Mouse (Mus musculus) midbrain, postnatal 0 days (tissue): ENCODE data around the gene Slc24a3. TPM values are rescaled to one million over a fixed set of nuclear protein-coding genes. Genes with fewer than 3 reads are reported as not detected.

Experiments used
- ATAC-seq: fragments of 200-750 bp; cut with Nextera tagmentation; 2 replicates; pipeline ENCODE4 v1.8.0; 2017; ENCODE audit warnings: moderate number of reproducible peaks, mild to moderate bottlenecking, moderate TSS enrichment, moderate library complexity; ENCODE audit not compliant: low FRiP score
- DNase-seq: peaks from one replicate; pipeline ENCODE4 v3.0.0-alpha.2; 2015; ENCODE audit warnings: low spot score
- H3K27ac ChIP-seq: fragments of 300-500 bp; sonication (generic); 2 replicates; pipeline ENCODE4 v1.5.1; 2014; ENCODE audit warnings: low read depth, mild to moderate bottlenecking, low read length, mixed read lengths
- H3K27me3 ChIP-seq: fragments of 300-500 bp; sonication (generic); 2 replicates; pipeline ENCODE4 v1.6.1; 2014; ENCODE audit warnings: low read length, control low read depth, mixed read lengths; ENCODE audit not compliant: insufficient read depth
- H3K36me3 ChIP-seq: fragments of 300-500 bp; sonication (generic); 2 replicates; pipeline ENCODE4 v1.6.1; 2014; ENCODE audit warnings: low read length, control low read depth, mixed read lengths; ENCODE audit not compliant: insufficient read depth
- H3K4me1 ChIP-seq: fragments of 300-500 bp; sonication (generic); 2 replicates; pipeline ENCODE4 v1.6.1; 2014; ENCODE audit warnings: mild to moderate bottlenecking, control low read depth, antibody characterized with exemption, low read length, mixed read lengths; ENCODE audit not compliant: insufficient read depth
- H3K4me2 ChIP-seq: fragments of 300-500 bp; sonication (generic); 2 replicates; pipeline ENCODE4 v1.6.1; 2014; ENCODE audit warnings: low read depth, mild to moderate bottlenecking, low read length, mixed read lengths; ENCODE audit not compliant: poor library complexity, severe bottlenecking
- H3K4me3 ChIP-seq: fragments of 300-500 bp; sonication (generic); 2 replicates; pipeline ENCODE4 v1.5.1; 2014; ENCODE audit warnings: low read depth, mild to moderate bottlenecking, low read length, moderate library complexity
- H3K9ac ChIP-seq: fragments of 300-500 bp; sonication (generic); replicated peaks from 2 replicates; pipeline ENCODE4 v1.6.1; 2014; ENCODE audit warnings: mild to moderate bottlenecking, low read length, moderate library complexity, mixed read lengths; ENCODE audit not compliant: poor library complexity, severe bottlenecking
- H3K9me3 ChIP-seq: fragments of 300-500 bp; sonication (generic); 2 replicates; pipeline ENCODE4 v1.6.1; 2016; ENCODE audit warnings: low read length, control low read depth
- CTCF ChIP-seq: IDR thresholded peaks from 2 replicates; pipeline ENCODE4 v1.5.1; 2016; ENCODE audit warnings: antibody characterized with exemption, mild to moderate bottlenecking
- WGBS: fragments of 180-500 bp; shearing (Covaris S2); extraction: QIAGEN DNeasy Blood & Tissue Kit; methylation state at CpG from one replicate; pipeline ENCODE4 v1.1.7; 2014; 5-methylcytosine and 5-hydroxymethylcytosine counted together
- polyA plus RNA-seq: library from polyadenylated mRNA; unstranded; fragments of >200 nt; fragmentation: Nextera tagmentation; extraction: Ambion mirVana; gene quantifications from 2 replicates; pipeline ENCODE4 v1.2.1, GENCODE M21; 2015
- total RNA-seq: library from RNA; depleted of rRNA; stranded (reverse); fragments of >200 nt; gene quantifications from 2 replicates; pipeline ENCODE4 v1.2.3, GENCODE M21; 2014

Gene Slc24a3
- total and polyA plus RNA-seq, 2 experiments from 2014 or later, result 34.5 to 65.7 TPM

GRCm38 (mm10) chr2:145656121-145656520, 488.6 kb downstream of the Slc24a3 start:
- no peak for DNase-seq
- Histone ChIP-seq H3K4me1 (no peaks in the 10 kb centered on the region), H3K36me3 (no peaks in the 10 kb centered on the region), H3K27ac (no peak overlapping the region), H3K9me3 (no peaks in the 10 kb centered on the region), H3K9ac (no peak overlapping the region), H3K4me3 (no peak overlapping the region), H3K27me3 (no peaks in the 10 kb centered on the region), H3K4me2 (no peak overlapping the region)
- TF ChIP-seq CTCF, result no peak
- WGBS, result 32% methylated on average over 3 of the region's 3 CpGs
- no peak for ATAC-seq

- Histone ChIP-seq H3K27me3 (no peaks in the 10 kb centered on the region), H3K9me3 (no peaks in the 10 kb centered on the region), H3K4me1 (no peaks in the 10 kb centered on the region), H3K4me2 (no peak overlapping the region), H3K36me3 (no peaks in the 10 kb centered on the region), H3K9ac (no peak overlapping the region), H3K27ac (no peak overlapping the region), H3K4me3 (no peak overlapping the region)
- WGBS, result 59% methylated on average over 1 of the region's 1 CpGs
- ATAC-seq (no peak), DNase-seq (no peak)
- TF ChIP-seq CTCF, result no peak
Observed at GRCm38 (mm10) chr2:145656716-145657115, 489.2 kb downstream of the Slc24a3 start.

- Histone ChIP-seq H3K4me1 (no peaks in the 10 kb centered on the region), H3K27me3 (no peaks in the 10 kb centered on the region), H3K4me2 (no peak overlapping the region), H3K27ac (no peak overlapping the region), H3K9me3 (no peaks in the 10 kb centered on the region), H3K4me3 (no peak overlapping the region), H3K36me3 (no peaks in the 10 kb centered on the region), H3K9ac (no peak overlapping the region)
- no peak for DNase-seq
- TF ChIP-seq CTCF, result no peak
- 83% methylated on average over 6 of the region's 7 CpGs for WGBS
- ATAC-seq, result no peak
Observed at GRCm38 (mm10) chr2:145661242-145661641, 493.7 kb downstream of the Slc24a3 start.

GRCm38 (mm10) chr2:145663899-145664298, 496.3 kb downstream of the Slc24a3 start:
- no peak for ATAC-seq
- Histone ChIP-seq H3K4me3 (no peak overlapping the region), H3K4me2 (no peak overlapping the region)

DNA sequence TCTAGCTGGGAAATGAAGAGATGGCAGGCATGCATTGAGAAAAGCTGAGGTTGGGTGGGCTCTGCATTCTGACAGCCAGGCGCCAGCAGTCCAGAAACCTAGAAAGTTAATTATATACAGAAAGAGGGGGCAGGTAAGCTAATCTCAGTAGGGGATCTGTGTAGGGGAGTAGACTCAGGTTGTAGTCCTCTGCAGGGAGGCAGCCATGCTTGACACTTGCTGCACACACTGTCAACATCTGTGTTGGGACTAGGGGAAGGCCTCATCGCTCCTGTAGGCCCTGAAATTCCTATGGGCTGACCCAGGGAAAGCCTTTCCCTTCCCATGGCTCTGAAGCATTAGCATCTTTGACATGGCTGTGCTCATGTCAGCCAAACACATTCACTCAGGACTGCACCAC, 496.8 kb downstream of the Slc24a3 start:
- Histone ChIP-seq H3K36me3 (no peaks in the 10 kb centered on the region), H3K4me1 (no peaks in the 10 kb centered on the region), H3K27me3 (no peaks in the 10 kb centered on the region), H3K9me3 (no peaks in the 10 kb centered on the region), H3K4me3 (no peak overlapping the region), H3K4me2 (no peak overlapping the region), H3K27ac (no peak overlapping the region), H3K9ac (no peak overlapping the region)
- no peak for TF ChIP-seq CTCF
- 75% methylated on average over 2 of the region's 2 CpGs for WGBS
- no peak for ATAC-seq
- DNase-seq, result no peak

More at GRCm38 (mm10) chr2:145663899-145664298, 496.3 kb downstream of the Slc24a3 start:
- Histone ChIP-seq H3K27ac (no peak overlapping the region), H3K4me1 (no peaks in the 10 kb centered on the region), H3K36me3 (no peaks in the 10 kb centered on the region), H3K9me3 (no peaks in the 10 kb centered on the region), H3K27me3 (no peaks in the 10 kb centered on the region), H3K9ac (no peak overlapping the region)
- no peak for TF ChIP-seq CTCF
- 82% methylated on average over 7 of the region's 7 CpGs for WGBS
- no peak for DNase-seq

GRCm38 (mm10) chr2:145668135-145668534, 500.6 kb downstream of the Slc24a3 start:
- no peak overlapping the region for H3K4me3 ChIP-seq
- WGBS, result 88% methylated on average over 4 of the region's 4 CpGs
- no peak for TF ChIP-seq CTCF

More at GRCm38 (mm10) chr2:145668135-145668534, 500.6 kb downstream of the Slc24a3 start:
- ATAC-seq (no peak), DNase-seq (no peak)
- no peaks in the 10 kb centered on the region for H3K36me3 ChIP-seq
- H3K4me1 ChIP-seq, result no peaks in the 10 kb centered on the region
- H3K9me3 ChIP-seq, result no peaks in the 10 kb centered on the region
- no peak overlapping the region for H3K9ac ChIP-seq
- no peak overlapping the region for H3K27ac ChIP-seq
- no peak overlapping the region for H3K4me2 ChIP-seq
- no peaks in the 10 kb centered on the region for H3K27me3 ChIP-seq
